In genomic region chr9:108754423-108754822, GRCm38 (mm10) we compare ENCODE assay signal across 10 mouse cellular contexts. TPM values are rescaled to one million over a fixed set of nuclear protein-coding genes. Genes with fewer than 3 reads are reported as not detected.
DNase-seq lines count a peak whose midpoint lies in the region.
"Had no signal": no experiment of that assay in that cellular context is flagged by ENCODE, and none has a peak within 500 bp of the region (broad histone marks: within the 10 kb centered on the region; RNA-seq: fewer than 3 reads in every experiment).

No protein-coding gene starts in this region.

- DNase-seq in frontal cortex, postnatal 36 days (ENCODE audit: low spot score in 2 of 2) = peak; percentile 19 to 28
- DNase-seq in frontal cortex, postnatal 14 days (ENCODE audit: low spot score in 2 of 2) = no peak
- DNase-seq in brain, adult 2 months (ENCODE audit: low read depth, low spot score) = peak; percentile 59
- DNase-seq in kidney, postnatal 25 days = peak; percentile 43 to 80
- DNase-seq in layer of hippocampus, postnatal 36 days = peak; percentile 66 to 74
- no peak for DNase-seq in heart, postnatal 25 days (ENCODE audit: low spot score)
- no peak for DNase-seq in lung, postnatal 10 days
- DNase-seq in heart, adult 9 months (ENCODE audit: low spot score in 2 of 2) = no peak
- DNase-seq: retina, postnatal 1 day; thymus, postnatal 36 days had no signal

- intact Hi-C loops in heart, postnatal 25 days (cut with DNase I) = loop anchor here (2.0 to 5.0 kb wide), 3 partner anchors 53 to 183 kb away; partner anchors contain the start of genes Nckipsd and Uqcrc1

RNA-seq across cellular contexts. Expression of gene Ip6k2, which starts 29.2 kb away (rescaled TPM):
- 100 to 1,000 TPM; 233 to 259 TPM for total RNA-seq in layer of hippocampus, postnatal 36 days (2021)
- total RNA-seq in heart, postnatal 25 days (2021) = 10 to 100 TPM; 21.1 to 26.4 TPM

RNA-seq across cellular contexts. Expression of gene Nckipsd, which starts 53.7 kb away (rescaled TPM):
- total RNA-seq in layer of hippocampus, postnatal 36 days (2021) = 10 to 100 TPM; 70.3 TPM
- 1 to 10 TPM; 7.9 to 8.3 TPM for total RNA-seq in heart, postnatal 25 days (2021)

Comparison
In these comparisons a context has a peak if more than half of its experiments do, and no peak if none do; other contexts are left out.
1. DNase-seq: peak in frontal cortex, postnatal 36 days (2 of 2), brain, adult 2 months (single experiment), kidney, postnatal 25 days (2 of 2) and layer of hippocampus, postnatal 36 days (2 of 2); none in frontal cortex, postnatal 14 days (0 of 2), heart, postnatal 25 days (single experiment), lung, postnatal 10 days (single experiment) and heart, adult 9 months (0 of 2).
2. RNA of gene Ip6k2, which starts 29.2 kb away (total RNA-seq): 233 to 259 TPM in layer of hippocampus, postnatal 36 days; 21.1 to 26.4 TPM in heart, postnatal 25 days; every median in the first group is over 4 times any median in the second.
3. RNA of gene Nckipsd, which starts 53.7 kb away (total RNA-seq): 70.3 TPM in layer of hippocampus, postnatal 36 days; 7.9 to 8.3 TPM in heart, postnatal 25 days; every median in the first group is over 4 times any median in the second.